Mouse (Mus musculus): Measurements from ENCODE around the gene Klhdc1. TPM values are rescaled to one million over a fixed set of nuclear protein-coding genes. Genes with fewer than 3 reads are reported as not detected.
A peak's percentile ranks its signal among the peaks of the same experiment; 100 is the strongest.

Klhdc1 gene
- polyA plus RNA-seq, 1 experiment from 2014 or later: 8.1 TPM

GRCm38 (mm10) chr12:69198164-69198535 lies 42.8 kb upstream of the Klhdc1 start, which contains the start of gene Dnaaf2:
Gene Dnaaf2, minus strand, starts transcription at chr12:69198429.
- WGBS: 1% methylated on average over 18 of the region's 18 CpGs

GRCm38 (mm10) chr12:69198985-69199384 lies 42.0 kb upstream of the Klhdc1 start:
- no peak for TF ChIP-seq CTCF (IDR thresholded peaks at IDR 0.05; ENCODE audit: low read depth)
- H3K4me2 ChIP-seq (replicated peaks; ENCODE audit: low read depth): peak overlapping the region; percentile 93; the same call in 1 of the 2 replicates
- no peak overlapping the region for H3K27ac ChIP-seq (ENCODE audit: low read depth, low read length)
- H3K9me3 ChIP-seq (ENCODE audit: control insufficient read depth): no peaks in the 10 kb centered on the region
- H3K4me1 ChIP-seq (replicated peaks; ENCODE audit: control insufficient read depth, insufficient read depth, low read length): no peaks in the 10 kb centered on the region; the same call in 1 of the 2 replicates
- H3K4me3 ChIP-seq (ENCODE audit: low read depth, low read length): 0 out of 2 replicates have a peak overlapping the region, but pooled peaks have one; percentile 96
- ATAC-seq: peak; percentile 61
- no peaks in the 10 kb centered on the region for H3K27me3 ChIP-seq (replicated peaks; ENCODE audit: control insufficient read depth, insufficient read depth, low read length)
- peaks cover 15% of the 10 kb centered on the region; the same call in 1 of the 2 replicates for H3K36me3 ChIP-seq (ENCODE audit: control insufficient read depth, insufficient read depth)
- no peak overlapping the region for H3K9ac ChIP-seq (ENCODE audit: low read depth, low read length)

More at GRCm38 (mm10) chr12:69198164-69198535, 42.8 kb upstream of the Klhdc1 start, which contains the start of gene Dnaaf2:
- Histone ChIP-seq H3K27ac (ENCODE audit: low read depth, low read length) (peak within 1 kb of the TSS; percentile 89), H3K9ac (ENCODE audit: low read depth, low read length) (peak within 1 kb of the TSS; percentile 83), H3K4me1 (replicated peaks; ENCODE audit: control insufficient read depth, insufficient read depth, low read length) (no peaks in the 10 kb centered on the region; the same call in 1 of the 2 replicates), H3K9me3 (ENCODE audit: control insufficient read depth) (no peaks in the 10 kb centered on the region), H3K36me3 (ENCODE audit: control insufficient read depth, insufficient read depth) (peaks cover 15% of the 10 kb centered on the region; the same call in 1 of the 2 replicates), H3K27me3 (replicated peaks; ENCODE audit: control insufficient read depth, insufficient read depth, low read length) (no peaks in the 10 kb centered on the region), H3K4me2 (replicated peaks; ENCODE audit: low read depth) (peak within 1 kb of the TSS; percentile 93), H3K4me3 (ENCODE audit: low read depth, low read length) (peak within 1 kb of the TSS; percentile 96)
- no peak for TF ChIP-seq CTCF (IDR thresholded peaks at IDR 0.05; ENCODE audit: low read depth)
- ATAC-seq: peak; percentile 31; the same call in 1 of the 2 replicates

- 73% methylated on average over 16 of the region's 16 CpGs for WGBS
- Histone ChIP-seq H3K9me3 (ENCODE audit: control insufficient read depth) (no peaks in the 10 kb centered on the region), H3K9ac (ENCODE audit: low read depth, low read length) (no peak within 1 kb of the TSS), H3K4me3 (ENCODE audit: low read depth, low read length) (no peak within 1 kb of the TSS), H3K27me3 (replicated peaks; ENCODE audit: control insufficient read depth, insufficient read depth, low read length) (no peaks in the 10 kb centered on the region), H3K4me1 (replicated peaks; ENCODE audit: control insufficient read depth, insufficient read depth, low read length) (no peaks in the 10 kb centered on the region), H3K4me2 (replicated peaks; ENCODE audit: low read depth) (no peak within 1 kb of the TSS), H3K36me3 (ENCODE audit: control insufficient read depth, insufficient read depth) (peaks cover 20% of the 10 kb centered on the region; the same call in 1 of the 2 replicates), H3K27ac (ENCODE audit: low read depth, low read length) (no peak within 1 kb of the TSS)
- ATAC-seq: no peak
- no peak for TF ChIP-seq CTCF (IDR thresholded peaks at IDR 0.05; ENCODE audit: low read depth)
Measured at GRCm38 (mm10) chr12:69204052-69204833, 36.7 kb upstream of the Klhdc1 start, which contains the start of gene Gm49384. Gene Gm49384, minus strand, starts transcription at chr12:69204267.

GRCm38 (mm10) chr12:69207396-69207795 lies 33.6 kb upstream of the Klhdc1 start:
- TF ChIP-seq CTCF (IDR thresholded peaks at IDR 0.05; ENCODE audit: low read depth): no peak
- ATAC-seq: no peak

GRCm38 (mm10) chr12:69207926-69208325 lies 33.0 kb upstream of the Klhdc1 start:
- Histone ChIP-seq H3K4me1 (replicated peaks; ENCODE audit: control insufficient read depth, insufficient read depth, low read length) (no peaks in the 10 kb centered on the region), H3K9me3 (ENCODE audit: control insufficient read depth) (no peaks in the 10 kb centered on the region), H3K4me2 (replicated peaks; ENCODE audit: low read depth) (no peak overlapping the region), H3K27ac (ENCODE audit: low read depth, low read length) (no peak overlapping the region), H3K9ac (ENCODE audit: low read depth, low read length) (no peak overlapping the region), H3K36me3 (ENCODE audit: control insufficient read depth, insufficient read depth) (peaks cover 5% of the 10 kb centered on the region; the same call in 1 of the 2 replicates), H3K4me3 (ENCODE audit: low read depth, low read length) (no peak overlapping the region), H3K27me3 (replicated peaks; ENCODE audit: control insufficient read depth, insufficient read depth, low read length) (no peaks in the 10 kb centered on the region)
- 94% methylated on average over 7 of the region's 7 CpGs for WGBS
- TF ChIP-seq CTCF (IDR thresholded peaks at IDR 0.05; ENCODE audit: low read depth): no peak
- ATAC-seq: no peak

More at GRCm38 (mm10) chr12:69207396-69207795, 33.6 kb upstream of the Klhdc1 start:
- Histone ChIP-seq H3K4me2 (replicated peaks; ENCODE audit: low read depth) (no peak overlapping the region), H3K4me3 (ENCODE audit: low read depth, low read length) (no peak overlapping the region), H3K9me3 (ENCODE audit: control insufficient read depth) (no peaks in the 10 kb centered on the region), H3K4me1 (replicated peaks; ENCODE audit: control insufficient read depth, insufficient read depth, low read length) (no peaks in the 10 kb centered on the region), H3K27me3 (replicated peaks; ENCODE audit: control insufficient read depth, insufficient read depth, low read length) (no peaks in the 10 kb centered on the region), H3K27ac (ENCODE audit: low read depth, low read length) (no peak overlapping the region), H3K9ac (ENCODE audit: low read depth, low read length) (no peak overlapping the region), H3K36me3 (ENCODE audit: control insufficient read depth, insufficient read depth) (peaks cover 6% of the 10 kb centered on the region; the same call in 1 of the 2 replicates)
- 95% methylated on average over 8 of the region's 8 CpGs for WGBS

GRCm38 (mm10) chr12:69208520-69208919 lies 32.5 kb upstream of the Klhdc1 start:
- Histone ChIP-seq H3K4me1 (replicated peaks; ENCODE audit: control insufficient read depth, insufficient read depth, low read length) (no peaks in the 10 kb centered on the region), H3K9ac (ENCODE audit: low read depth, low read length) (no peak overlapping the region), H3K27me3 (replicated peaks; ENCODE audit: control insufficient read depth, insufficient read depth, low read length) (no peaks in the 10 kb centered on the region), H3K4me2 (replicated peaks; ENCODE audit: low read depth) (no peak overlapping the region), H3K4me3 (ENCODE audit: low read depth, low read length) (no peak overlapping the region), H3K9me3 (ENCODE audit: control insufficient read depth) (no peaks in the 10 kb centered on the region), H3K36me3 (ENCODE audit: control insufficient read depth, insufficient read depth) (peaks cover 5% of the 10 kb centered on the region; the same call in 1 of the 2 replicates), H3K27ac (ENCODE audit: low read depth, low read length) (no peak overlapping the region)
- peak; percentile 49 for TF ChIP-seq CTCF (IDR thresholded peaks at IDR 0.05; ENCODE audit: low read depth)
- no peak for ATAC-seq
- WGBS: 91% methylated on average over 2 of the region's 2 CpGs

Data from intestine, postnatal 0 days (tissue).